Mouse (Mus musculus): Measurements from ENCODE around the gene Gm39566. TPM values are rescaled to one million over a fixed set of nuclear protein-coding genes. Genes with fewer than 3 reads are reported as not detected.
A peak's percentile ranks its signal among the peaks of the same experiment; 100 is the strongest.

The Gm39566 gene
- polyA plus RNA-seq, 1 experiment from 2014 or later = not detected

GRCm38 (mm10) chr11:69828832-69829231 lies 13.7 kb upstream of the Gm39566 start:
- Histone ChIP-seq H3K9ac (no peak overlapping the region), H3K36me3 (peaks cover 62% of the 10 kb centered on the region), H3K27ac (no peak overlapping the region), H3K9me3 (no peaks in the 10 kb centered on the region), H3K27me3 (no peaks in the 10 kb centered on the region), H3K4me3 (no peak overlapping the region), H3K4me1 (peaks cover 4% of the 10 kb centered on the region), H3K4me2 (no peak overlapping the region)
- no peak for ATAC-seq (ENCODE audit: insufficient number of reproducible peaks, low FRiP score, low TSS enrichment, low read depth)
- 70% methylated on average over 5 of the region's 5 CpGs for WGBS

DNA sequence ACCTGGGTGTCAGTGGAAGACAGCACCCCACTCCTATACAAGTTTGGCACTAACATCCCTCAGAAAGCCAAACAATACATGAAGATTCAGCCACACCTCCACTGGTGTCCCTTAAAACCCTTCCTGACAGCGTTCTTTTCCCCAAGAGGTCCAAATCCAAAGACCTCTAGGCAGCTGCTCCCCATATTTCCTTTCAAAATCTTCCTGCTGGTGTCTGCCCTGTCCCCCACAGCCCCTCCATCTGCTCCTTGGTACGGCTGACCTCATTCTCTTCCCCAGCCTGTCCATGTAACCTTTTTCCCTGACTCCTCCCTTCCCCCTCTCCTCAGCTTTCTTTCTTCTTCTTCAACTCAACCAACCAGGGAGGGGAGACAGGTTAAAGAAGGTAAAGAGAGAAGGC lies 8.4 kb upstream of the Gm39566 start:
- H3K4me1 ChIP-seq = no peaks in the 10 kb centered on the region
- no peak overlapping the region for H3K9ac ChIP-seq
- no peaks in the 10 kb centered on the region for H3K9me3 ChIP-seq
- ATAC-seq (ENCODE audit: insufficient number of reproducible peaks, low FRiP score, low TSS enrichment, low read depth) = no peak
- no peaks in the 10 kb centered on the region for H3K27me3 ChIP-seq
- 66% methylated on average over 2 of the region's 2 CpGs for WGBS
- H3K27ac ChIP-seq = no peak overlapping the region
- H3K36me3 ChIP-seq = peaks cover 42% of the 10 kb centered on the region
- H3K4me2 ChIP-seq = no peak overlapping the region
- H3K4me3 ChIP-seq = no peak overlapping the region

DNA sequence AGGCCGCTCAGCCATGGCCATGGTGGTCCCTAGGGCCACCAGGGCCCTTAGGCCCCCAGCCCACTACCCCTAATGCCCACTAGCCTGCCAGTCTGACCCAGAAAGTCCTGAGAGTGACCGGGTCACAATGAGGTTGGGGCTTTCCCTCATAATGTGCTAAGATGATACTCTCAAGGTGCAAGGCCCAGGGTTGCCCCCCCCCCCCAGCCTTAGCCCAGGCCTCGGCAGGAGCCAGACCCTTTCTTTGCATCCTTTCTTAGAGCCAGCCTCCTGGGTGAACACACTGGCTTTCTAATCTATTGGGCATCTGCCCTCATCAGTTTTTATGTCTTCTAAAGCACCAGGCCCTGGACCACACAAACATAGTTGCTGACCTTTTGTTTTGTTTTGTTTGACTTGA lies 7.0 kb upstream of the Gm39566 start, which contains the start of gene Spem1:
TSS of gene Spem1 (minus strand) at position 101 of the 400 bp plus-strand sequence.
- Histone ChIP-seq H3K9me3 (no peaks in the 10 kb centered on the region), H3K4me1 (no peaks in the 10 kb centered on the region), H3K9ac (no peak within 1 kb of the TSS), H3K4me3 (no peak within 1 kb of the TSS), H3K4me2 (no peak within 1 kb of the TSS), H3K36me3 (peaks cover 28% of the 10 kb centered on the region), H3K27me3 (no peaks in the 10 kb centered on the region), H3K27ac (no peak within 1 kb of the TSS)
- no peak for ATAC-seq (ENCODE audit: insufficient number of reproducible peaks, low FRiP score, low TSS enrichment, low read depth)
- 81% methylated on average over 3 of the region's 3 CpGs for WGBS

- Histone ChIP-seq H3K4me3 (no peak overlapping the region), H3K36me3 (0 out of 2 replicates have a peak, but pooled peaks cover under 1% of the 10 kb centered on the region), H3K4me1 (no peaks in the 10 kb centered on the region), H3K4me2 (no peak overlapping the region), H3K9ac (no peak overlapping the region), H3K27ac (no peak overlapping the region), H3K9me3 (no peaks in the 10 kb centered on the region), H3K27me3 (no peaks in the 10 kb centered on the region)
- WGBS = 91% methylated on average over 8 of the region's 8 CpGs
- no peak for ATAC-seq (ENCODE audit: insufficient number of reproducible peaks, low FRiP score, low TSS enrichment, low read depth)
Measured at GRCm38 (mm10) chr11:69818871-69819270, 3.8 kb upstream of the Gm39566 start.

GRCm38 (mm10) chr11:69818365-69818764 lies 3.3 kb upstream of the Gm39566 start, which contains the start of gene Spem2:
TSS of gene Spem2 (minus strand) at chr11:69818465.
- Histone ChIP-seq H3K9ac (no peak within 1 kb of the TSS), H3K9me3 (no peaks in the 10 kb centered on the region), H3K27me3 (no peaks in the 10 kb centered on the region), H3K27ac (no peak within 1 kb of the TSS), H3K4me1 (no peaks in the 10 kb centered on the region), H3K4me3 (no peak within 1 kb of the TSS), H3K4me2 (no peak within 1 kb of the TSS), H3K36me3 (no peaks in the 10 kb centered on the region)
- WGBS = 68% methylated on average over 2 of the region's 2 CpGs
- ATAC-seq (ENCODE audit: insufficient number of reproducible peaks, low FRiP score, low TSS enrichment, low read depth) = no peak

- WGBS = 89% methylated on average over 12 of the region's 12 CpGs
- Histone ChIP-seq H3K27me3 (no peaks in the 10 kb centered on the region), H3K27ac (no peak overlapping the region), H3K9ac (no peak overlapping the region), H3K9me3 (no peaks in the 10 kb centered on the region), H3K4me2 (no peak overlapping the region), H3K36me3 (no peaks in the 10 kb centered on the region), H3K4me3 (no peak overlapping the region), H3K4me1 (no peaks in the 10 kb centered on the region)
- no peak for ATAC-seq (ENCODE audit: insufficient number of reproducible peaks, low FRiP score, low TSS enrichment, low read depth)
Measured at GRCm38 (mm10) chr11:69816520-69816919, 1.4 kb upstream of the Gm39566 start.

DNA sequence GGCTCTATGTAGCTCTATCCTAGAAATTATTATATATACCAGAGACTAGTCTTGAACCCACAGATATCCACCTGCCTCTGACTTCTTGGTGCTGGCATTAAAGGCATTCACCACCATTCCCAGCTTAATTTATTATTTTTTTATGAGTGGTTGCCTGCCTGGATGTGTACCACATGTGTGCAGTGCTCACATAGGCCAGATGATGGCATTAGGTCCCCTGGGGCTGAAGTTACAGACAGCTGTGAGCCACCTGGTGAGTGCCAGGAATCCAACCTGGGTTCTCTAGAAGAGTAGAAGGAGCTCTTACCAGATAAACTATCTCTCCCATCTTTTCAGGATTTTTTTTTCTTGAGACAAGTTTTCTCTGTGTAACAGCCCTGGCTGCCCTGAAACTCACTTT lies 4.8 kb downstream of the Gm39566 start:
- Histone ChIP-seq H3K4me2 (no peak overlapping the region), H3K27me3 (peaks cover 17% of the 10 kb centered on the region), H3K9me3 (no peaks in the 10 kb centered on the region), H3K9ac (no peak overlapping the region), H3K27ac (no peak overlapping the region), H3K4me1 (no peaks in the 10 kb centered on the region; the same call in 1 of the 2 replicates), H3K36me3 (no peaks in the 10 kb centered on the region), H3K4me3 (no peak overlapping the region)
- no peak for ATAC-seq (ENCODE audit: insufficient number of reproducible peaks, low FRiP score, low TSS enrichment, low read depth)

DNA sequence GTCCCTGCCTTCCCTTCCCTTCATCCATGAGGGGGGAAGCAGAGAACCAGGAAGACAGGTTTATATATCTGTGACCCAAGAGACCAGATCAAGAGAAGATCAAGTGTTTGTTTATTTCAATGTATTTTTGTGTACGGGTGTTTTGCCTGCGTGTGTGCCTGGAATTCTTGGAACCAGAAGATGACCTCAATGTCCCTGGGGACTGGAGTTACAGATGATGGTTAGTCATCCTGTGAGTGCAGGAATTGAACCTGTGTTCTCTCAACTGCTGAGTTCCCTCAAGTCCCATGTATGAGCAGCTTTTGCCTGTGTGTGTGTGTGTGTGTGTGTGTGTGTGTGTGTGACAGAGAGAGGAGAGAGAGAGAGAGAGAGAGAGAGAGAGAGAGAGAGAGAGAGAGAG lies 7.5 kb downstream of the Gm39566 start:
- Histone ChIP-seq H3K4me3 (no peak overlapping the region), H3K9ac (no peak overlapping the region), H3K36me3 (no peaks in the 10 kb centered on the region), H3K4me1 (peaks cover 25% of the 10 kb centered on the region), H3K9me3 (no peaks in the 10 kb centered on the region), H3K4me2 (no peak overlapping the region), H3K27ac (no peak overlapping the region), H3K27me3 (peaks cover 36% of the 10 kb centered on the region)
- no peak for ATAC-seq (ENCODE audit: insufficient number of reproducible peaks, low FRiP score, low TSS enrichment, low read depth)
- 81% methylated on average over 2 of the region's 2 CpGs for WGBS

- H3K4me3 ChIP-seq = no peak overlapping the region
- no peaks in the 10 kb centered on the region for H3K36me3 ChIP-seq
- peaks cover 38% of the 10 kb centered on the region for H3K4me1 ChIP-seq
- H3K9ac ChIP-seq = no peak overlapping the region
- no peak overlapping the region for H3K4me2 ChIP-seq
- whole genome bisulfite sequencing = 83% methylated on average over 4 of the region's 4 CpGs
- H3K9me3 ChIP-seq = no peaks in the 10 kb centered on the region
- no peak for ATAC-seq (ENCODE audit: insufficient number of reproducible peaks, low FRiP score, low TSS enrichment, low read depth)
- peaks cover 45% of the 10 kb centered on the region for H3K27me3 ChIP-seq
- no peak overlapping the region for H3K27ac ChIP-seq
Measured at GRCm38 (mm10) chr11:69806378-69806777, 8.7 kb downstream of the Gm39566 start.

DNA sequence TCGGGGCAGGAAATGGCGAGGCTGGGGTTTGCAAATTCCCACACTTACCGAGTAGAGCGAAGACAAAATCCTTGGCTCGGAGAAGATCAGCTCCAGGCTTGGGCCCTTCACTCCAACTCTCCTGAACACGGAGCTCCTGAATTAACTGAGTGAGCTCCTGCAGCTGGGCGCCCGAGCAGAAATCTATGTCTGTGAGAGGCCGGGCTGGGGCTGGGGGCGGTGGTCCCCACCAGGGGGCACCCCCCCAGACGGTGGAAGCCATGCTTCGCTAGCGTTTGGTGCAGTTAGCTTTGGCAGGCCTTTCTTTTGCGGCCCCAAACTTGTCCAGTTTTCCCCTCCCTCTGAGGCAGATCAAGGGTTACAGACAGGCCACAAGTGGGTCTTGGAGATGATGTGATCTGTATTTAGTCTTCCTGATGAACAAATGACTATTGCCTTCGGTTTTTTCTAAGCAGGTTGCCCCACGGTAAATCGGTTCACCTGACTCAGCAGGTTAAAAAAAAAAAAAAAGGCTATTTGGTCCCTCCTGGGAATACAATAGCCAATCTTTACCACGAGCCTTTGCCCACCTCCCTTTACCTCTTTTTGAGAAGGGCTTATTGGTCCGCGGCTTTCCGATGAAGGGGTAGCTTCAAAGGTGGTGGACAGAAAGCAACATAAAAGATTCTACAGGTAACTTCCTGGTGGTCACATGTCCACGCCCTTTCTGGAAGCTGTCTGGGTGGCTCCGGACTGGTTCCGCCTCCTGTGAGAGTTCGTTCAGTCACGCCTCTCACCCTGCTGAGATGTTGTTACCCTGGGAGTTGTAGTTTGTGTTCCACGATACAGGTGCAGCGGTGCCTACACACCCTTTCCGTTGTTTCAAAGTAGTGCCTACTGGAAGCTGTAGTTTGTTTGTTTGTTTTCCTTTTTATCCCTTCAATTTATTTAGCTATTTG lies 9.9 kb downstream of the Gm39566 start, which contains the start of gene Tmem102:
TSS of gene Tmem102 (minus strand) at position 653 of the 938 bp plus-strand sequence.
- Histone ChIP-seq H3K4me2 (peak within 1 kb of the TSS; percentile 97), H3K4me3 (peak within 1 kb of the TSS; percentile 60), H3K27ac (no peak within 1 kb of the TSS), H3K36me3 (no peaks in the 10 kb centered on the region), H3K9me3 (no peaks in the 10 kb centered on the region), H3K27me3 (peaks cover 54% of the 10 kb centered on the region), H3K9ac (no peak within 1 kb of the TSS), H3K4me1 (peaks cover 49% of the 10 kb centered on the region)
- 12% methylated on average over 29 of the region's 29 CpGs for WGBS
- ATAC-seq (ENCODE audit: insufficient number of reproducible peaks, low FRiP score, low TSS enrichment, low read depth) = no peak

- H3K9me3 ChIP-seq = no peaks in the 10 kb centered on the region
- no peak overlapping the region for H3K27ac ChIP-seq
- peaks cover 56% of the 10 kb centered on the region for H3K27me3 ChIP-seq
- H3K4me2 ChIP-seq = peak overlapping the region; percentile 97
- H3K9ac ChIP-seq = no peak overlapping the region
- WGBS = 7% methylated on average over 12 of the region's 12 CpGs
- H3K4me1 ChIP-seq = peaks cover 56% of the 10 kb centered on the region
- ATAC-seq (ENCODE audit: insufficient number of reproducible peaks, low FRiP score, low TSS enrichment, low read depth) = no peak
- H3K36me3 ChIP-seq = no peaks in the 10 kb centered on the region
- H3K4me3 ChIP-seq = peak overlapping the region; percentile 60
Measured at GRCm38 (mm10) chr11:69804652-69804940, 10.5 kb downstream of the Gm39566 start.

DNA sequence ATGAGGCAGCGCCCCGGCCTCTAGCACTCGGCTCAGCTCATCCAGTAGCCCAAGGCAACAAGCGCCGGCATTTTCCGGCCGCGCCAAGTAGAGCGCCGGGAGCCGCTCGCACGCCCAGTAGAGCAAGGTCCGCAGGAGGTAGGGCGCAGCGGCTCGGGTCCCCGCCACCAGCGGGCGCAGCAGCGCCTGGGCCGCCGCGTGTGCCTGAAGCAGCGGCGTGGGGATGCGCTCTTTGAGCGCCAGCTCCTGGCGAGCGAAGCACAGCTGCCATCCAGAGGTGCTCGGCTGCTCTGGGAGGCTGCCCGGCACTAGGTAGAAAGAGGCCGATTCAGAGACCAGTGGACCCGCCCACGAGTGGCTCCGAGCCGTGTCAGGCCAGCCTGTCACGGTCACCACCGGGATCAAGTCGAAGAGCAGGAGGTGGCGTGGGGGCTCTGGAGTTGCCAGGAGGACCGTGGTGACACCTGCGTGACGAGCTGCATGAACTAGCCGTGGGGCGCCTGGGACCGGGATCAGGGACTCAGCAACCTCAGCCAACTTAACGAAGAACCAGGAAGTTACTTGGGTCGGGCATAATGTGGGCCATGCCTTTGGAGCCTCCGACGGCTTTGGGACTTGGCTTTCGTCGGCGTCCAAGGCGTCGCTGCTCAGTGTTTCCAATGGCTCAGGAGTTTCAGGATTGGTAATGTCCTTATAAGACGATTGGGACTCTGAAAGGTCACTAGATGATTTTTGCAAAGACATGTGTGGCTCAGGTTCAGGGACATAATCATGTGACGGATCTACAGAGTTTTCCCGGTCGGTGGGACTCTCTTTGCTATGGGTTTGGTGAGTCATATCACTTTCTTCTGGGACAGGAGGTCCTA lies 11.1 kb downstream of the Gm39566 start:
- Histone ChIP-seq H3K4me3 (peak overlapping the region; percentile 60), H3K4me1 (peaks cover 62% of the 10 kb centered on the region), H3K4me2 (peak overlapping the region; percentile 97), H3K9me3 (no peaks in the 10 kb centered on the region), H3K27ac (peak overlapping the region; percentile 35; the same call in 1 of the 2 replicates), H3K9ac (peak overlapping the region; percentile 40), H3K36me3 (no peaks in the 10 kb centered on the region), H3K27me3 (peaks cover 56% of the 10 kb centered on the region)
- WGBS = 2% methylated on average over 58 of the region's 60 CpGs
- ATAC-seq (ENCODE audit: insufficient number of reproducible peaks, low FRiP score, low TSS enrichment, low read depth) = peak; percentile 43; the same call in 1 of the 2 replicates

All from limb, embryonic 15.5 days (tissue).